Mouse (Mus musculus) limb, embryonic 11.5 days (tissue): Measurements from ENCODE around the gene Eml3. TPM values are rescaled to one million over a fixed set of nuclear protein-coding genes. Genes with fewer than 3 reads are reported as not detected.

Source experiments
- ATAC-seq: fragments of 200-750 bp; cut with Nextera tagmentation; 2 replicates; pipeline ENCODE4 v1.8.0; 2017; ENCODE audit warnings: low read depth; ENCODE audit not compliant: insufficient number of reproducible peaks, low FRiP score, low TSS enrichment
- DNase-seq: peaks from one replicate; pipeline ENCODE4 v3.0.0-alpha.2; 2015; ENCODE audit warnings: low spot score
- H3K27ac ChIP-seq: fragments of 300-500 bp; sonication (generic); replicated peaks from 2 replicates; pipeline ENCODE4 v1.5.1; 2014; ENCODE audit warnings: low read depth, mild to moderate bottlenecking, low read length
- H3K27me3 ChIP-seq: fragments of 300-500 bp; sonication (generic); 2 replicates; pipeline ENCODE4 v1.6.1; 2014; ENCODE audit warnings: mild to moderate bottlenecking, low read length, mixed read lengths; ENCODE audit not compliant: control insufficient read depth, insufficient read depth
- H3K36me3 ChIP-seq: fragments of 300-500 bp; sonication (generic); 2 replicates; pipeline ENCODE4 v1.6.1; 2014; ENCODE audit warnings: mild to moderate bottlenecking, low read length, moderate library complexity, mixed read lengths; ENCODE audit not compliant: control insufficient read depth, insufficient read depth
- H3K4me1 ChIP-seq: fragments of 300-500 bp; sonication (generic); 2 replicates; pipeline ENCODE4 v1.6.1; 2014; ENCODE audit warnings: low read length, mixed read lengths; ENCODE audit not compliant: control insufficient read depth, insufficient read depth
- H3K4me2 ChIP-seq: fragments of 300-500 bp; sonication (generic); 2 replicates; pipeline ENCODE4 v1.6.1; 2014; ENCODE audit warnings: low read depth, mild to moderate bottlenecking, moderate library complexity; ENCODE audit not compliant: severe bottlenecking
- H3K4me3 ChIP-seq: fragments of 300-500 bp; sonication (generic); 2 replicates; pipeline ENCODE4 v1.5.1; 2014; ENCODE audit warnings: low read depth, low read length
- H3K9ac ChIP-seq: fragments of 300-500 bp; sonication (generic); 2 replicates; pipeline ENCODE4 v1.6.1; 2014; ENCODE audit warnings: mild to moderate bottlenecking, low read length
- H3K9me3 ChIP-seq: fragments of 300-500 bp; sonication (generic); 2 replicates; pipeline ENCODE4 v1.6.1; 2016; ENCODE audit warnings: low read length; ENCODE audit not compliant: control insufficient read depth
- WGBS: fragments of 180-500 bp; shearing (Covaris S2); extraction: QIAGEN DNeasy Blood & Tissue Kit; methylation state at CpG from one replicate; pipeline ENCODE4 v1.1.7; 2014; 5-methylcytosine and 5-hydroxymethylcytosine counted together
- polyA plus RNA-seq: library from polyadenylated mRNA; unstranded; fragments of >200 nt; fragmentation: Nextera tagmentation; extraction: Ambion mirVana; gene quantifications from 2 replicates; pipeline ENCODE4 v1.2.1, GENCODE M21; 2014

The Eml3 gene
- polyA plus RNA-seq, 1 experiment from 2014 or later = 18.0 TPM

DNA sequence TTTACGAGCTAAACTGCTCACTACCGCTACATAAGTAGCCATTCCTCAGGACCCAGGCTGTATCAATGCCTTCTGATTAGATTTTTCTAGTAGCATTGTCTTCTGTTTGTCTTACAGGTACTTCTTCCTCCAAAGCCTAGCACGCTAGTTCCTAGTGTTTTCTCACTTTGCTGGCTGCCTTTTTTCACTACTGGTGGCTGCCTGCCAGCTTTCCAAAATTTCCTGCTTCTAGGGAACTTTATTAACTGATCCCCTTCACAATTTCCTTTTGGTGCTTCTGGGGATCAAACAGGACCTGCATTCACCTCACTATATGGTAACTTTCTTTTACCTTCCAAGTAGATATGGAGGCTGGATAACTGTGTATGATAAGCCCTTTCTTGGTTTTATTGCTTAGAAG is 30.3 kb upstream of the Eml3 start:
- ATAC-seq (no peak), DNase-seq (no peak)
- 63% methylated on average over 3 of the region's 3 CpGs for WGBS

DNA sequence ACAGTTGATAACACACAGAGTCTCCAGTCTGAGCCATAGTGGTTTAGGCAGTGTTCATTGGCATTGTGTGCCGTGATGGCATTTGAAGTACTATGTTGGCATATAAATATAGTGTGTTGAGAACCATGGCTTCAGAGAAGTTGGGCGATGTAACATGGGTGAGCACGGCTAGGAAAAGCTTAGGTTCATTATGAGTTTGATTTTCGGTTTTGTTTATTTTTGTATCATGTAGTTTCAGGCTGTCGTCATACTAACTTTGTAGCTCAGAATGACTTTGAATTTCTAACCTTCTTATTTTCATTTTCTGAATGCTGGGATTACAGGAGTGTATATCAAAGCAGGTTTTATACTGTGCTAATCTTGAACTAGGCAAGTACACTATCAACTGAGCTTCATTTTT is 25.9 kb upstream of the Eml3 start:
- no peak overlapping the region for H3K4me2 ChIP-seq
- 93% methylated on average over 5 of the region's 5 CpGs for WGBS
- H3K27me3 ChIP-seq = no peaks in the 10 kb centered on the region
- no peaks in the 10 kb centered on the region for H3K9me3 ChIP-seq
- DNase-seq = no peak
- H3K4me1 ChIP-seq = peaks cover 7% of the 10 kb centered on the region; the same call in 1 of the 2 replicates
- no peak overlapping the region for H3K9ac ChIP-seq
- H3K27ac ChIP-seq = no peak overlapping the region
- ATAC-seq = no peak
- no peak overlapping the region for H3K4me3 ChIP-seq
- H3K36me3 ChIP-seq = peaks cover 29% of the 10 kb centered on the region

More for the DNA sequence above, 30.3 kb upstream of the Eml3 start:
- H3K9ac ChIP-seq = peak overlapping the region; percentile 97
- H3K4me3 ChIP-seq = peak overlapping the region; percentile 98
- H3K4me1 ChIP-seq = peaks cover 15% of the 10 kb centered on the region; the same call in 1 of the 2 replicates
- H3K36me3 ChIP-seq = peaks cover 24% of the 10 kb centered on the region
- H3K27ac ChIP-seq = no peak overlapping the region
- peak overlapping the region; percentile 71 for H3K4me2 ChIP-seq
- no peaks in the 10 kb centered on the region for H3K9me3 ChIP-seq
- H3K27me3 ChIP-seq = no peaks in the 10 kb centered on the region

DNA sequence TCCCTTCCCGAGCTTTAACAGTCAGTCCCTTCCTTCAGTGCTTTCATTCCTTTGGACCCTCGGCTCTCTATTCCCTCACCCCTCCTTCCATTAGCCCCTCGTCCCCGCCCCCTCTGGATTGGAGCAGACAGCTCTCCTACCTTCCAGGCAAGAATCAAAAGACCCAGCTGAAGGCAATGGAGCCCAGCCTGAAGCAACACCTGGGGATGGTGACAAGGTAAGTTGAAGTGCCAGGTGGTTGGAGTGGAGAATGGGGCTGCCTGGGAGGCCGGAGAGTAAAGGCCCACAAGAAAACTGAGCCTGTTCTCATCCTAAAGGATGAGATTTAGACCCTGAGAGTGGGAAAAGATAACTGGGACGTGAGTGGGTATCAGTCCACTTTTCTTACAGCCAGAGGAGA is 20.8 kb upstream of the Eml3 start:
- no peak for ATAC-seq
- Histone ChIP-seq H3K27ac (no peak overlapping the region), H3K9ac (no peak overlapping the region)

DNA sequence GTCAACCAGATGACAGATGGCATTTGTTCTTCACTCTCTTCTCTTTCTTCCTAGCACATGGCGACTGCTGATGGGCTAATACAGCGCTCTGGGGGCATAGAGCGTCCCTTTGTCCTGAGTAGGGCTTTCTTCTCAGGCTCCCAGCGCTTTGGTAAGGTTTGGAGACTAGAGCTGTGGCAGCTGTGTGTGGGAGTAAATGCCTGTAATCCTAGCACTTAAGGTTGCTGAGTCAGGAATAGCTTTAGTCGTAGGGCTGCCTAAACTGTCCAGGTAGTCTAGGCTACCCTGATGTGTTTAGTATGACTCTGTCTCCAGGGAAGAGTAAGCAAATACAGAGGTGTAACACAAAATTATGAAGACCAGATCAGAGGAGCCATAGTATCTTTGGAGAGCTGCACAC is 17.5 kb upstream of the Eml3 start:
- Histone ChIP-seq H3K4me3 (no peak overlapping the region), H3K9me3 (no peaks in the 10 kb centered on the region), H3K27ac (no peak overlapping the region), H3K36me3 (peaks cover 65% of the 10 kb centered on the region), H3K9ac (no peak overlapping the region), H3K4me1 (no peaks in the 10 kb centered on the region), H3K27me3 (no peaks in the 10 kb centered on the region), H3K4me2 (no peak overlapping the region)
- DNase-seq (no peak), ATAC-seq (no peak)
- WGBS = 93% methylated on average over 5 of the region's 5 CpGs

More for the DNA sequence above, 20.8 kb upstream of the Eml3 start:
- no peak for DNase-seq
- Histone ChIP-seq H3K4me3 (no peak overlapping the region), H3K4me2 (no peak overlapping the region), H3K27me3 (no peaks in the 10 kb centered on the region), H3K36me3 (peaks cover 50% of the 10 kb centered on the region), H3K9me3 (no peaks in the 10 kb centered on the region), H3K4me1 (no peaks in the 10 kb centered on the region)
- 90% methylated on average over 6 of the region's 6 CpGs for WGBS

DNA sequence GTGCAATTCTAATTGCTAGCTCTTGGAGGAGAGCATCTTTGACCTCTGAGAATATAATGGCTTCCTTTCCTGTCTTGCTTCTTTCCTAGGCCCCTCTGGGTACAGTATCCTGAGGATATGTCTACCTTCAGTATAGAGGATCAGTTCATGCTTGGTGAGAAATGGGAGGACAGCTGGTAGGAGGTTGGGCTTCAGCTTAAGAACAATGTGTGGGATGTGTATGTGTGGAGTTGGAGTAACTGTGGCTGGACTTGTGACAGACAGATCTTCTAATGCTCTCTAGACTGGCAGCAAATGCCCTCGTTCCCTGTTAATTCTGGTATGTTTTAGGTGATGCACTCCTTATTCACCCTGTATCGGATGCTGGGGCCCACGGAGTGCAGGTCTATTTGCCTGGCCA is 15.1 kb upstream of the Eml3 start:
- no peaks in the 10 kb centered on the region for H3K27me3 ChIP-seq
- no peak for DNase-seq
- no peak overlapping the region for H3K4me3 ChIP-seq
- H3K9me3 ChIP-seq = no peaks in the 10 kb centered on the region
- WGBS = 92% methylated on average over 3 of the region's 3 CpGs
- H3K4me2 ChIP-seq = no peak overlapping the region
- H3K9ac ChIP-seq = no peak overlapping the region
- peaks cover 48% of the 10 kb centered on the region for H3K36me3 ChIP-seq
- no peaks in the 10 kb centered on the region for H3K4me1 ChIP-seq
- H3K27ac ChIP-seq = no peak overlapping the region
- no peak for ATAC-seq

DNA sequence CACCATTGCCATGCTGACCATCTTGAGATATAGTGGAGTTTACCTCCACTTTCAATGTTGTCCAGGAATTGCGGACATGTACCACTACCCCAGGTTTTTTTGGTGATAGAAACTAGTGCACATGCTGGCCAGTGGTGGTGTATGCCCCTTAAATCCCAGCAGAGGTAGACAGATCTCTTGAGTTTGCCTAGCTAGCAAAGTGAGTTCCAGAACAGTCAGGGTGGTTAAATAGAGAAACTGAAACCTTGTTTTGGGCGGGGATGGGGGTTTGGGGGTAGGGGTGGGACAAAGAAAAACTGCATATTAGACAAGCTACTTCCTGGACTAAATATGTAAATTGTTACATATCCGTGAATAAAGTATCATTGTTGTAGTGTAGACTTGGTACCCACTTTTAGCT is 10.4 kb upstream of the Eml3 start:
- H3K9me3 ChIP-seq = no peaks in the 10 kb centered on the region
- H3K4me2 ChIP-seq = no peak overlapping the region
- H3K4me3 ChIP-seq = no peak overlapping the region
- no peak for ATAC-seq
- peaks cover 21% of the 10 kb centered on the region; the same call in 1 of the 2 replicates for H3K36me3 ChIP-seq
- H3K9ac ChIP-seq = no peak overlapping the region
- DNase-seq = no peak
- H3K27ac ChIP-seq = no peak overlapping the region
- no peaks in the 10 kb centered on the region for H3K27me3 ChIP-seq
- 95% methylated on average over 3 of the region's 3 CpGs for WGBS
- no peaks in the 10 kb centered on the region for H3K4me1 ChIP-seq

DNA sequence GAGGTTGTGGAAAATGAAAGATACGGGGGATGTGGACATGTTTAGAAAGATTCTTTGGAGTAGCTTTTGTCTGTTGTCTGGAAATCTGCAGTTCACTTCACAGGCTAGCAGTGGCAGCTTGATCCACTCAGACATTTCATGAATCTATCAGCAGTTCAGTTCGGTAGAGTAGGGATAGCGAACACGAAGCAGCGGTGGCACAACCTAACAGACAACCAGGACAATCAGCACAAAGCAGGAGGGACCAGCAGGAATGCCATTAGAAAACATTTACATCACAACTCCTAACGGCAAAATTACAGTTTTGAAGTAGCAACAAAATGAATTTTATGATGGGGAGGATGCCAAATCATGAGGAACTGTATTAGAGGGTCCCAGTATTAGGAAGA is 9.7 kb upstream of the Eml3 start:
- Histone ChIP-seq H3K36me3 (peaks cover 14% of the 10 kb centered on the region; the same call in 1 of the 2 replicates), H3K9ac (no peak overlapping the region), H3K4me2 (peak overlapping the region; percentile 66), H3K9me3 (no peaks in the 10 kb centered on the region), H3K4me3 (peak overlapping the region; percentile 77), H3K27me3 (no peaks in the 10 kb centered on the region), H3K4me1 (no peaks in the 10 kb centered on the region), H3K27ac (peak overlapping the region; percentile 42; the same call in 1 of the 2 replicates)
- DNase-seq = no peak
- ATAC-seq = no peak
- WGBS = 72% methylated on average over 6 of the region's 6 CpGs

DNA sequence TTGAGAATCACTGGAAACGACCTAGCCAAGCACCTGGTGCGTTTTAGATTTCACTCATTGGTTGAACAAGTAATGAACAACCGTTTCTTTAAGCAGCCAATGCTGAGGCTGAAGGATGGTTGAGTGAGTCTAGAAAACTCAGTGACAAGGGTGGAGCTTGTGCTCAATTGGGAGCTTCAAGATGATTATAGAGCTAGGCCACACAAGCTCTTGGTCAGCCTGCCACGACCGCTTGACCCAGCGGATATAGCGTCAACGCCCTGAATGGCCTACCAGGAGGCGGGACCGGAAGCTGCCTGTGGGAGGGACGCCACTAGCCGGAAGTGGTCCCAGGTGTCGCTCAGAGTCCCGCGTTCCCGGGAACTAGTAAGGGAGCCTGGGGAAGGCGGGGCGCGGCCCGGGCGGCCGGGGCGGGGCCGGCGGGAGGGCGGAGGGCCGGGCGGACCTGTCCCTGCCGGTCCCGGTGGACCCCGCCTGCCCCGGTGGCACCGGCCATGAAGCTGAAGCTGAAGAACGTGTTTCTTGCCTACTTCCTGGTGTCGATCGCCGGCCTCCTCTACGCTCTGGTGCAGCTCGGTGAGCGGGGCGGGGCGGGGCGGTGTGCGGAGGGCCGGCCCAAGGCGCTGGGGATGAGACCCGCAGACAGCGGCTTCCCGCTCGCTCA is 9.1 kb upstream of the Eml3 start, which contains the start of gene B3gat3:
TSS of gene B3gat3 (plus strand) at position 302 of the 664 bp plus-strand sequence.
- 4% methylated on average over 50 of the region's 50 CpGs for WGBS
- H3K36me3 ChIP-seq = peaks cover 10% of the 10 kb centered on the region; the same call in 1 of the 2 replicates
- H3K4me2 ChIP-seq = peak within 1 kb of the TSS; percentile 66
- H3K4me3 ChIP-seq = peak within 1 kb of the TSS; percentile 77
- H3K27ac ChIP-seq = peak within 1 kb of the TSS; percentile 81
- DNase-seq (peak; percentile 96), ATAC-seq (peak; percentile 95)
- peak within 1 kb of the TSS; percentile 47 for H3K9ac ChIP-seq
- no peaks in the 10 kb centered on the region for H3K4me1 ChIP-seq
- H3K27me3 ChIP-seq = no peaks in the 10 kb centered on the region
- no peaks in the 10 kb centered on the region for H3K9me3 ChIP-seq
